Mouse (Mus musculus) cerebellum, adult 8-10 months (tissue): Measurements from ENCODE around the gene Dock8.
"Not testable (repeated sequence)": the region's sequence is repeated elsewhere in the genome, so short reads cannot be mapped to it uniquely, and the experiment has no call there.

Experiments
- DNase-seq: peaks from one replicate; pipeline ENCODE4 v3.0.0; 2022

Dock8 gene

GRCm38 (mm10) chr19:25002032-25002431 lies 2.7 kb downstream of the Dock8 start:
- DNase-seq, result no peak

- DNase-seq, result no peak
These were observed 3.5 kb downstream of the Dock8 start for GRCm38 (mm10) chr19:25002828-25003227.

GRCm38 (mm10) chr19:25003810-25004209 lies 4.5 kb downstream of the Dock8 start:
- no peak for DNase-seq

GRCm38 (mm10) chr19:25006686-25007085 lies 7.4 kb downstream of the Dock8 start:
- DNase-seq, result no peak

- no peak for DNase-seq
These were observed 9.2 kb downstream of the Dock8 start for GRCm38 (mm10) chr19:25008509-25008908.

GRCm38 (mm10) chr19:25022766-25023165 lies 23.4 kb downstream of the Dock8 start:
- DNase-seq, result no peak

DNA sequence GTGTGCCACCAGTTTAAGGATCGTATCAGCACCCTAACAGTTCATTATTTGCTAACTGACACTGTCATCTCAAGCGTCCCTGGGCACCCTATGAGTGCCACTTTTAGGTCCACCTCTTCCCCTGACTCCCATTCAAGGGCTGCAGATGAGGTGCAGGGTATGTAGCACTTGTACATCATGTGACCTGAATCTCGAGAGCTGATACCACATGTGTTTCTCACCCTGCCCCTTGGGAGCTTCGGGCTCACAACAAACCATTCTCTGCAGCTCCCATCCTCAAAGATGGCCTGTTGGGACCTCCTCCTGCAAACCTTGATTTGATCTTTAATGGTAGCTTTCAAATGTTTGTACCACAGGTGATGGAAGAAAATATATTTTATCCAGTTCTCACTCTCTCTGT lies 32.4 kb downstream of the Dock8 start:
- DNase-seq, result no peak

GRCm38 (mm10) chr19:25033008-25033407 lies 33.7 kb downstream of the Dock8 start:
- DNase-seq, result not testable (repeated sequence)

- no peak for DNase-seq
These were observed 36.5 kb downstream of the Dock8 start for GRCm38 (mm10) chr19:25035825-25036224.

DNA sequence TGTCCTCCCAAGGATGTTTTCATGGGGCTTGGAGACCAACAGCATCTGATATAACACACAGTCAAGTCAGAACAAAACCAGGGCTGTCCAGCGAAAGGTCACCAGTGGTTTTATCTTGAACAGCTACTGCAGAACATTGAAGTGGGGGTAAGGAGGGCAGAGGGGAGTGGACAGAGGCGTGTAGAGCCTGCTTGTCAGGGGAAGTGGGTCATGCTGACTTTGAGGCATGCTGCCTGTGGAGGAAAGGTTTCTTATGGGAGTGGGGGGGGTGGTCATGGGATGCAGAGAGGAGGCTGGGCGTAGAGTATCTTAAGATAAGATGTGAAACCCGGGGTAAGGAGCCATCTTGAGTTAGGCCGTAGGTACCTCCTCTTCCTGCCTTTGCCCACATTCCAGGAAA lies 37.5 kb downstream of the Dock8 start:
- DNase-seq, result no peak

DNA sequence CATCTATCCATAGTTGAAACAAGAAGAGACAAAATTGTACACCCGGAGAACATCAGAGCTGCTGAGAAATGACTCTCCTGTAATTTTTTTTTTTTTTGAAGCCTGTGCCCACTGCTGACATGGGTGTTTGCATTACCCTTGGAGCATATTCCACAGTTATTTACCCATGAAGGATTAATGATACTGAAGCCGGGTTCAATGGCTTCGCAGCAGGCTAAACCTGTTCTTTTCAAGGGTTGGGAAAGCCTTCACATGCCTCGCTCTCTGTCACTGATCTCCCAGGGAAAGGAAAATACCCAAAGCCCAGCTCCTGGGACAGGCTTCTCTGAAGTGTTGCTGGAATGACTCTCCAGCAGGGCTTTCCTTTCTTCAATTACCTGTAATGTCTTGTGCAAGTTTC lies 37.9 kb downstream of the Dock8 start:
- no peak for DNase-seq

DNA sequence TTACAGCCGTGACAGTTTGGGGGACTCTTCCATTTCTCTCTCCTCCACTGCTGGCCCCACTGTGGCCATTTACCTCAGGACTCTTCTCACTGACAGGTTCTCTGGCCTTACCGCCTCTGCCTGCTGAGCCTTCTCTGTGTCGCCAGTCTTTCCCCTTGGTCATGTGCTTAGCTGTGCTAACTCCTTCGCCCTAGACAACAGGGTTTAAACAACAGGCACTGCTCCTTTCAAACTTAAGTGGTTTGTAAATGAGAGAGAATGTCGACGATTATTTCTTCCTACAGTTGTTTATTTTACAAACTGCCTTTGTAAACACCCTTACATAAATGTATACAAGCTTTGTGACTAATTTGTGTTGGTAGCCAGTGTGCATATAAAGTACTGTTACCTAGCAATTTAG lies 39.0 kb downstream of the Dock8 start:
- no peak for DNase-seq

- DNase-seq, result no peak
These were observed 41.9 kb downstream of the Dock8 start for GRCm38 (mm10) chr19:25041209-25041608.

- no peak for DNase-seq
These were observed 43.6 kb downstream of the Dock8 start for GRCm38 (mm10) chr19:25042973-25043372.

- DNase-seq, result no peak
These were observed 44.7 kb downstream of the Dock8 start for GRCm38 (mm10) chr19:25044057-25044456.

GRCm38 (mm10) chr19:25052355-25052754 lies 53.0 kb downstream of the Dock8 start:
- no peak for DNase-seq

DNA sequence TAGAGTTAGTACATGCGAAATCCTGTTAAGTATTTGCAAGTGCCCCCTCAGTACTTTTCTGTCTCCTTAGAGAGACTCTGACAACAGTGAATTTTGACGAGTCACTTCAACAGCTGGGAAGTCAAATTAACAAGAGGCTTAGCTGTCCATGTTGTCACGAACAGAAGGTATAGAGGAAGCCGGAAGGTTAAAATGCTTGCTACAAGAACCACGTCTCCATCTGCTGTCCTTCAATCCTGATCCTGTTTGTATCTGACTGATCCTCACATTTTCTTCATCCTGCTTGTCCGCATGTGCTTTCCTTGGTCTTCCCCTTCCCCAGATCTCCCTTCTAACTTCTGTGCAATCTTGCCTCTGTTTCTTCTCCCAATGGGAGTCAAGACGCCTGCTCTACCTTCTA lies 53.8 kb downstream of the Dock8 start:
- no peak for DNase-seq

GRCm38 (mm10) chr19:25055025-25055424 lies 55.7 kb downstream of the Dock8 start:
- no peak for DNase-seq

DNA sequence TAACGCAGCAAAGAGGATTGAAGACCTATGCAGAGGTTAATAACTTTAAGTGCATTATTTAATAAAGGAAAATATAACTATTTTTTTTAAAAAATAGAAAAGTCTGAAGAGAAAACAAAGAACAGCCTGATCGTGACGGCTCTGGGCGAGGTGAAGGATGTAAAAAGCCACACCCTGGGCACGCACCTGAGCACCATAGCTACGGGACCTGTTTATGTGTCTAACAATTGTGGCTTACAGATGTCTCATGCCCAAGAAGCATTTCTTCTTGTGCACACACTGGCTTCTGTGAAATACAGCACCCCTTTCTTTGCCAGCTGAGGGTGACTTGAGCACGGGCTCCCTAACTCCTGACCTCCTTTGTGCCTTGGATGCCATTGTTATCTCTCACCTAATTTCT lies 56.2 kb downstream of the Dock8 start:
- DNase-seq, result no peak

DNA sequence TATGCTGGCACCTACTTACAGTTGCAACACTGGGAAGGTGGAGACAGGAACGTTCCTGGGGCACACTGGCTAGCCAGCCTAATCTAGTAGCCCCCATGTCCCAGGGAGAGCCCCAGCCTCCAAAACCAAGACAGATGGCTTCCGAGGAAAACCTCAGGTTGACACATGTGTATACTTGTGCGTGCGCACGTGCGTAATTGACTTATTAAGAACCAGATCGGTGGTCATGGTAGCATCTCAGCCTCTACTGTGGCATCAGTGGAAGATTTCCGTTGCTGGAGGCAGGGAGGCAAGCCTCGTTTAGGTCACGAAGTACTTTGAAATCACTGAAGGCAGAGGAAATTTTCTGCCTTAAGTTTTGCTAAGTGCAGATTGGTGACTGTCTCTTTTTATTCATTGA lies 56.9 kb downstream of the Dock8 start:
- DNase-seq, result no peak

- DNase-seq, result no peak
These were observed 58.5 kb downstream of the Dock8 start for GRCm38 (mm10) chr19:25057826-25058225.

GRCm38 (mm10) chr19:25059847-25060364 lies 60.6 kb downstream of the Dock8 start:
- DNase-seq, result no peak

- no peak for DNase-seq
These were observed 61.0 kb downstream of the Dock8 start for GRCm38 (mm10) chr19:25060375-25060774.

- no peak for DNase-seq
These were observed 63.0 kb downstream of the Dock8 start for GRCm38 (mm10) chr19:25062188-25062856.

DNA sequence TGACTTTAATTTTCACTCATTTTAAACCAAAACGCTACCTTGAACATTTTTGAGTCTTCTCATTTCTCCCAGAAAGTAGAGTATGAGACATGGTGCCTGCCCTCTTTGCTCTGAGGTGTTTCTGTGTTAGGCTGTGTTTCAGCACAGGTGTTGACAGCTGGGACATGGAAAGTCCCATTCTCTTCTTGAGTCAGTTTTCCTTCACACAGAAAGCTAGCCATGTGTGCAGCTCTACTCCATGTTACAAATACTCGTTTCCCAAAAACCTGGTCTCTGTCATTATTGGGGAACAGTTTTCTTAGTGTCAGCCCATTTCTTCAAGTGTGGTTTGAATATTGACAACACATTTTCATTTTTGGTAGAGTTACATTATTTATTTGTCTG lies 63.5 kb downstream of the Dock8 start:
- no peak for DNase-seq
